Mouse (Mus musculus): Measurements from ENCODE around the gene Edrf1.

DNA sequence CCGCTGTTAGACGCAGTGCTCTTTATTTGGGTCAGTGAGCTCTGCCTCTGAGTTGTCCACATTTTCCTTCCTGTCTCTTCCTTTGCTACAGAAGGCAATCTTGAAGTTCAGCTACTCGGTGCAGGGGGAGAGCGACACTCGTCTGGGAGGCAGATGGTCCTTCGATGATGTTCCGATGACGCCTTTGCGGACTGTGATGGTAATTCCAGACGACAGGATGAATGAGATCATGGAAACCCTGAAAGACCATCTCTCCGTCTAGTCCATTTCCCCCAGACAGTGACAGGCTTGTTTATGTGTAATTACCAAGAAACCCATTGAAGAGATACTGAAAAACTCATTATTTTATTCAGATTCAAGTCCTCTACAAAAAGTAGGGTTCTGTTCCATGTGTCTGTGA is 83.3 kb downstream of the Edrf1 start:
- no peak for TF ChIP-seq CTCF (IDR thresholded peaks at IDR 0.05; ENCODE audit: borderline replicate concordance, insufficient read depth, low read depth, low read length)
- TF ChIP-seq POLR2A (IDR thresholded peaks at IDR 0.05; ENCODE audit: borderline replicate concordance, insufficient read depth, low read length), result no peak
